Mouse (Mus musculus) liver, embryonic 14.5 days (tissue): ENCODE data around the gene Anp32a.

Experiments used
- CTCF ChIP-seq: IDR thresholded peaks from 2 replicates; pipeline ENCODE4 v1.5.1; 2016; ENCODE audit warnings: antibody characterized with exemption, low read depth, control low read depth
- EP300 ChIP-seq: IDR thresholded peaks from 2 replicates; pipeline ENCODE4 v1.6.1; 2016; ENCODE audit warnings: antibody characterized with exemption, low read depth

- TF ChIP-seq CTCF = no peak
- no peak for TF ChIP-seq EP300
Measured at GRCm38 (mm10) chr9:62323816-62324215, 17.3 kb upstream of the Anp32a start.
